Mouse (Mus musculus) neutrophil, adult 5-6 weeks (primary cell): Measurements from ENCODE around the gene Rab5b. TPM values are rescaled to one million over a fixed set of nuclear protein-coding genes. Genes with fewer than 3 reads are reported as not detected.
"Not testable (repeated sequence)": the region's sequence is repeated elsewhere in the genome, so short reads cannot be mapped to it uniquely, and the experiment has no call there.

Experiments
- ATAC-seq: fragments of 151-379, 151-347 bp; 2 replicates; pipeline ENCODE4 v1.8.0; 2017; ENCODE audit warnings: mild to moderate bottlenecking, moderate TSS enrichment; ENCODE audit not compliant: insufficient number of reproducible peaks, poor library complexity, low FRiP score, severe bottlenecking; ENCODE audit errors: extremely low read depth
- total RNA-seq: library from RNA; stranded (forward); fragments of 200-1000 nt; gene quantifications from 2 replicates; pipeline ENCODE4 v1.2.3, GENCODE M21; 2017

Gene Rab5b
- total RNA-seq, 1 experiment from 2014 or later = 132 TPM

- ATAC-seq = no peak
Observed at GRCm38 (mm10) chr10:128655254-128655653, 40.8 kb downstream of the Rab5b start.

GRCm38 (mm10) chr10:128653866-128654265 lies 42.2 kb downstream of the Rab5b start:
- ATAC-seq = no peak

GRCm38 (mm10) chr10:128646139-128647089 lies 49.6 kb downstream of the Rab5b start:
- no peak for ATAC-seq

GRCm38 (mm10) chr10:128645111-128646011 lies 50.7 kb downstream of the Rab5b start, which contains the start of gene Ikzf4:
Gene Ikzf4 (minus strand): TSS chr10:128645991.
- 0 out of 2 replicates have a peak, but pooled peaks have one; percentile 27 for ATAC-seq

- ATAC-seq = no peak
Observed at GRCm38 (mm10) chr10:128642749-128643148, 53.3 kb downstream of the Rab5b start.

GRCm38 (mm10) chr10:128641871-128642270 lies 54.2 kb downstream of the Rab5b start:
- ATAC-seq = no peak

- ATAC-seq = no peak
Observed at GRCm38 (mm10) chr10:128640891-128641290, 55.2 kb downstream of the Rab5b start.

GRCm38 (mm10) chr10:128639999-128640398 lies 56.1 kb downstream of the Rab5b start:
- ATAC-seq = no peak

- peak; percentile 22; the same call in 1 of the 2 replicates for ATAC-seq
Observed at GRCm38 (mm10) chr10:128637011-128637410, 59.1 kb downstream of the Rab5b start.

- ATAC-seq = peak; percentile 32; the same call in 1 of the 2 replicates
Observed at GRCm38 (mm10) chr10:128636561-128636960, 59.5 kb downstream of the Rab5b start.

GRCm38 (mm10) chr10:128635697-128636096 lies 60.4 kb downstream of the Rab5b start:
- ATAC-seq = no peak

- ATAC-seq = no peak
Observed at GRCm38 (mm10) chr10:128631571-128631970, 64.5 kb downstream of the Rab5b start.

GRCm38 (mm10) chr10:128630306-128630705 lies 65.8 kb downstream of the Rab5b start:
- ATAC-seq = not testable (repeated sequence)

- ATAC-seq = no peak
Observed at GRCm38 (mm10) chr10:128629746-128630145, 66.3 kb downstream of the Rab5b start.

GRCm38 (mm10) chr10:128627398-128628317 lies 68.4 kb downstream of the Rab5b start:
- no peak for ATAC-seq
